Mouse (Mus musculus) G1E (cell line): Measurements from ENCODE around the gene Epop.

ENCODE experiments used
- CTCF ChIP-seq: IDR thresholded peaks from 2 replicates; pipeline ENCODE4 v1.5.1; 2012; ENCODE audit warnings: low read depth, low read length, inconsistent platforms, mixed read lengths
- GATA1 ChIP-seq: IDR thresholded peaks from 2 replicates; pipeline ENCODE4 v1.6.1; 2012; ENCODE audit warnings: borderline replicate concordance, low read length, inconsistent platforms, mixed read lengths
- GATA2 ChIP-seq: IDR thresholded peaks from 2 replicates; pipeline ENCODE4 v1.6.1; 2012; ENCODE audit warnings: low read depth, low read length, inconsistent platforms, borderline replicate concordance
- POLR2AphosphoS5 ChIP-seq: IDR thresholded peaks from 2 replicates; pipeline ENCODE4 v1.6.1; 2012; ENCODE audit warnings: low read depth, low read length, inconsistent platforms; ENCODE audit not compliant: insufficient replicate concordance
- TAL1 ChIP-seq: conservative IDR thresholded peaks from 2 replicates; pipeline ENCODE4 v1.6.1; 2012; ENCODE audit warnings: low read depth, low read length, inconsistent platforms, mixed read lengths

DNA sequence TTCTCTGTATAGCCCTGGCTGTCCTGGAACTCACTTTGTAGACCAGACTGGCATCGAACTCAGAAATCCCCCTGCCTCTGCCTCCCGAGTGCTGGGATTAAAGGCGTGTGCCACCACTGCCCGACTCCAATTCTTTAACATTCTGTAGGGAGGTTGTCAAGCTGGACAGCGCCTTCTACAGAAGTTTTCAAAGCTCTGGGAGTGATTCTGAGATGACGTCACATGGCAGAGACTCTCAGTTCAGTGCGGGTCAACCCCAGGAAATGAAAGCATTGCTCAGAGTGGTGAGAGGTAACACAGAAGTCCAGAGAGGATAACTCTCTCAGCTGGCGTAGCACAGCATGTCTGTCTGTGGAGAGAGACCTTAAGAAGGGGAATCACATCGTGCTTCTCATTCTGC, 6.3 kb downstream of the Epop start:
- no peak for TF ChIP-seq CTCF
- no peak for TF ChIP-seq GATA1
- TF ChIP-seq TAL1, result no peak
- TF ChIP-seq POLR2AphosphoS5, result no peak
- no peak for TF ChIP-seq GATA2
